7 mouse cellular contexts compared by ENCODE assay signal in the genomic region with DNA sequence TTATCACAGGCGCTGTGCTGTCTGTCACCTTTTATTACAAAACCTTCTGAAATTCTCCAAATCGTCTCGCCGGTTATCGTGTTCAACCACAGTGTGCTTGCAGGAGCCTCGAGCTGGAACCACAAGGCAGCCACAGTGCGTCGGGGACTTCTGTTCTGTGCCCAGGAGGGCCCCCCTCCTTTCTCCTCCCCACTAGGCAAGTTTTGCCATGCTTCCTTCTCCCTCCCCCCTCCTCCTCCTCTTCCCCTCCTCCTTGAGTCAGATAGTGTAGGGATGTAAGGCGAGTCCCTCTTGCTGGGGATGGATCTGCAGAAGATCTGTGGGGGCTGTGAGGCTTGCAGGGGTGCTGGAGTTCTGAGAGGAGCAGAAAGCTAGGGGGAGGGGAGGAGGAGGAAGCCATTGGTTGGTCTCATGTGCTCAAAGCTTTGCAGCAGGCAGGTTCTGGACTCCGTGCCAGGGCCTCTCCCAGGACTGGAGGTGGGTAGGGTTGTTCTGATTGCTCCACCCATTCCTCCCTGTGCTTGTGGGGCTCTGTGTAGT.
DNase-seq lines count a peak whose midpoint lies in the region; ATAC-seq and TF ChIP-seq lines count a peak whose summit lies in the region.

No protein-coding gene starts in this region.

- H3K9ac ChIP-seq in midbrain, postnatal 0 days (replicated peaks; ENCODE audit: low read length, poor library complexity, severe bottlenecking), result no peak overlapping the region

- no peak for TF ChIP-seq CTCF in bone marrow, adult 2 months (IDR thresholded peaks at IDR 0.05; ENCODE audit: control insufficient read depth, insufficient read depth, low read length)
- no peak for TF ChIP-seq CTCF in midbrain, postnatal 0 days (IDR thresholded peaks at IDR 0.05)

- H3K27ac ChIP-seq in bone marrow, adult 2 months (ENCODE audit: control insufficient read depth, insufficient read depth, low read depth, low read length, poor library complexity), result peak overlapping the region; percentile 52
- H3K27ac ChIP-seq in midbrain, postnatal 0 days (ENCODE audit: low read depth, low read length), result no peak overlapping the region

- H3K27me3 ChIP-seq in midbrain, postnatal 0 days (ENCODE audit: insufficient read depth, low read length), result no peaks in the 10 kb centered on the region

- peaks cover 17% of the 10 kb centered on the region for H3K4me1 ChIP-seq in bone marrow, adult 2 months (ENCODE audit: control insufficient read depth, insufficient read depth, low read length)
- H3K4me1 ChIP-seq in midbrain, postnatal 0 days (ENCODE audit: insufficient read depth, low read length), result peaks cover 11% of the 10 kb centered on the region; the same call in 1 of the 2 replicates

- TF ChIP-seq POLR2A in bone marrow, adult 2 months (IDR thresholded peaks at IDR 0.05; ENCODE audit: borderline replicate concordance, control insufficient read depth, low read depth, low read length), result no peak

- H3K4me3 ChIP-seq in bone marrow, adult 2 months (replicated peaks; ENCODE audit: control insufficient read depth, low read depth, low read length), result peak overlapping the region; percentile 11
- H3K4me3 ChIP-seq in midbrain, postnatal 0 days (ENCODE audit: low read depth, low read length), result no peak overlapping the region

- no peak overlapping the region for H3K4me2 ChIP-seq in midbrain, postnatal 0 days (ENCODE audit: low read depth, low read length, poor library complexity, severe bottlenecking)

- peak; percentile 66 for DNase-seq in layer of hippocampus, adult 9-11 months
- DNase-seq in layer of hippocampus, postnatal 25 days (ENCODE audit: extremely low spot score in 1 of 2, low spot score in 1 of 2), result no peak
- DNase-seq in midbrain, postnatal 0 days (ENCODE audit: low spot score), result peak; percentile 34
- DNase-seq in cerebellum, adult 11-12 months, result no peak
- DNase-seq in adrenal gland, adult 18-20 months (ENCODE audit: low spot score in 2 of 2), result no peak

- H3K9me3 ChIP-seq in midbrain, postnatal 0 days (ENCODE audit: low read length), result no peaks in the 10 kb centered on the region

- H3K36me3 ChIP-seq in midbrain, postnatal 0 days (ENCODE audit: insufficient read depth, low read length), result no peaks in the 10 kb centered on the region

- peak; percentile 76 to 83 for ATAC-seq in hematopoietic stem cell, adult 5-6 weeks (replicated peaks in 1 of 2; ENCODE audit: insufficient read depth in 1 of 2, low FRiP score in 2 of 2, low TSS enrichment in 1 of 2, low read depth in 1 of 2, poor library complexity in 2 of 2, severe bottlenecking in 2 of 2)
- no peak for ATAC-seq in midbrain, postnatal 0 days (ENCODE audit: low FRiP score)

- under 1% methylated on average over 10 of the region's 10 CpGs for WGBS in bone marrow, adult 2 months
- WGBS in midbrain, postnatal 0 days, result 29% methylated on average over 10 of the region's 10 CpGs

Comparison
In these comparisons a context has a peak if more than half of its experiments do, and no peak if none do; other contexts are left out.
1. DNase-seq: peak in layer of hippocampus, adult 9-11 months (single experiment) and midbrain, postnatal 0 days (single experiment); none in layer of hippocampus, postnatal 25 days (0 of 2), cerebellum, adult 11-12 months (single experiment) and adrenal gland, adult 18-20 months (0 of 2).